Mouse (Mus musculus): ENCODE data around the gene Tars2. TPM values are rescaled to one million over a fixed set of nuclear protein-coding genes. Genes with fewer than 3 reads are reported as not detected.

The Tars2 gene
- polyA plus RNA-seq, 1 experiment from 2014 or later: 58.4 TPM

- no peaks in the 10 kb centered on the region for H3K9me3 ChIP-seq (replicated peaks)
- H3K4me1 ChIP-seq: no peaks in the 10 kb centered on the region
- H3K9ac ChIP-seq: no peak overlapping the region
- H3K27ac ChIP-seq: no peak overlapping the region
- no peaks in the 10 kb centered on the region for H3K27me3 ChIP-seq
- H3K4me3 ChIP-seq (replicated peaks): no peak overlapping the region
- no peaks in the 10 kb centered on the region for H3K36me3 ChIP-seq
- WGBS: 68% methylated on average over 7 of the region's 7 CpGs
- no peak overlapping the region for H3K4me2 ChIP-seq
- ATAC-seq (replicated peaks; ENCODE audit: low FRiP score): no peak
Measured at GRCm38 (mm10) chr3:95707497-95707896, 52.5 kb downstream of the Tars2 start.

- H3K4me2 ChIP-seq: no peak overlapping the region
- no peak for ATAC-seq (replicated peaks; ENCODE audit: low FRiP score)
- H3K4me3 ChIP-seq (replicated peaks): no peak overlapping the region
- H3K4me1 ChIP-seq: peaks cover 12% of the 10 kb centered on the region
- H3K36me3 ChIP-seq: no peaks in the 10 kb centered on the region
- no peaks in the 10 kb centered on the region for H3K9me3 ChIP-seq (replicated peaks)
- H3K9ac ChIP-seq: no peak overlapping the region
- H3K27me3 ChIP-seq: no peaks in the 10 kb centered on the region
- H3K27ac ChIP-seq: no peak overlapping the region
- WGBS: 92% methylated on average over 4 of the region's 4 CpGs
Measured at GRCm38 (mm10) chr3:95706273-95706672, 53.7 kb downstream of the Tars2 start.

GRCm38 (mm10) chr3:95704612-95705011 is 55.4 kb downstream of the Tars2 start:
- no peak for ATAC-seq (replicated peaks; ENCODE audit: low FRiP score)
- Histone ChIP-seq H3K9me3 (replicated peaks) (no peaks in the 10 kb centered on the region), H3K9ac (no peak overlapping the region), H3K27me3 (no peaks in the 10 kb centered on the region), H3K27ac (no peak overlapping the region), H3K4me2 (no peak overlapping the region), H3K36me3 (no peaks in the 10 kb centered on the region), H3K4me1 (peaks cover 28% of the 10 kb centered on the region), H3K4me3 (replicated peaks) (no peak overlapping the region)
- WGBS: 85% methylated on average over 4 of the region's 4 CpGs

GRCm38 (mm10) chr3:95703276-95703675 is 56.7 kb downstream of the Tars2 start:
- Histone ChIP-seq H3K9ac (no peak overlapping the region), H3K4me2 (no peak overlapping the region), H3K27ac (no peak overlapping the region), H3K4me1 (peaks cover 28% of the 10 kb centered on the region), H3K27me3 (no peaks in the 10 kb centered on the region), H3K36me3 (no peaks in the 10 kb centered on the region), H3K4me3 (replicated peaks) (no peak overlapping the region), H3K9me3 (replicated peaks) (no peaks in the 10 kb centered on the region)
- 86% methylated on average over 3 of the region's 3 CpGs for WGBS
- ATAC-seq (replicated peaks; ENCODE audit: low FRiP score): no peak

- peak overlapping the region; percentile 40 for H3K4me3 ChIP-seq (replicated peaks)
- no peaks in the 10 kb centered on the region for H3K9me3 ChIP-seq (replicated peaks)
- H3K36me3 ChIP-seq: no peaks in the 10 kb centered on the region
- no peaks in the 10 kb centered on the region for H3K27me3 ChIP-seq
- peak overlapping the region; percentile 75 for H3K4me2 ChIP-seq
- H3K27ac ChIP-seq: peak overlapping the region; percentile 91
- WGBS: 5% methylated on average over 24 of the region's 24 CpGs
- ATAC-seq (replicated peaks; ENCODE audit: low FRiP score): peak; percentile 96
- peaks cover 28% of the 10 kb centered on the region for H3K4me1 ChIP-seq
- H3K9ac ChIP-seq: peak overlapping the region; percentile 58
Measured at GRCm38 (mm10) chr3:95701877-95702540, 58.0 kb downstream of the Tars2 start.

GRCm38 (mm10) chr3:95701085-95701484 is 58.9 kb downstream of the Tars2 start:
- Histone ChIP-seq H3K9ac (no peak overlapping the region), H3K4me2 (no peak overlapping the region), H3K27ac (peak overlapping the region; percentile 91), H3K27me3 (no peaks in the 10 kb centered on the region), H3K36me3 (no peaks in the 10 kb centered on the region), H3K4me1 (peaks cover 35% of the 10 kb centered on the region), H3K4me3 (replicated peaks) (no peak overlapping the region), H3K9me3 (replicated peaks) (no peaks in the 10 kb centered on the region)
- no peak for ATAC-seq (replicated peaks; ENCODE audit: low FRiP score)
- WGBS: 86% methylated on average over 2 of the region's 2 CpGs

- no peak; the same call in 1 of the 2 replicates for ATAC-seq (replicated peaks; ENCODE audit: low FRiP score)
- Histone ChIP-seq H3K9ac (no peak overlapping the region), H3K36me3 (no peaks in the 10 kb centered on the region), H3K27ac (peak overlapping the region; percentile 33; the same call in 1 of the 2 replicates), H3K27me3 (no peaks in the 10 kb centered on the region), H3K9me3 (replicated peaks) (no peaks in the 10 kb centered on the region), H3K4me3 (replicated peaks) (no peak overlapping the region), H3K4me1 (peaks cover 40% of the 10 kb centered on the region), H3K4me2 (no peak overlapping the region)
- 62% methylated on average over 6 of the region's 6 CpGs for WGBS
Measured at GRCm38 (mm10) chr3:95700233-95700681, 59.7 kb downstream of the Tars2 start.

- peaks cover 50% of the 10 kb centered on the region for H3K4me1 ChIP-seq
- no peaks in the 10 kb centered on the region for H3K36me3 ChIP-seq
- no peaks in the 10 kb centered on the region for H3K27me3 ChIP-seq
- no peak overlapping the region for H3K9ac ChIP-seq
- H3K9me3 ChIP-seq (replicated peaks): no peaks in the 10 kb centered on the region
- ATAC-seq (replicated peaks; ENCODE audit: low FRiP score): no peak
- H3K4me3 ChIP-seq (replicated peaks): no peak overlapping the region
- no peak overlapping the region for H3K27ac ChIP-seq
- no peak overlapping the region for H3K4me2 ChIP-seq
- 88% methylated on average over 4 of the region's 4 CpGs for WGBS
Measured at GRCm38 (mm10) chr3:95698286-95698685, 61.7 kb downstream of the Tars2 start.

- ATAC-seq (replicated peaks; ENCODE audit: low FRiP score): no peak
Measured at GRCm38 (mm10) chr3:95696360-95696759, 63.6 kb downstream of the Tars2 start.

GRCm38 (mm10) chr3:95695796-95696195 is 64.2 kb downstream of the Tars2 start:
- 36% methylated on average over 3 of the region's 3 CpGs for WGBS
- H3K4me1 ChIP-seq: peaks cover 33% of the 10 kb centered on the region
- ATAC-seq (replicated peaks; ENCODE audit: low FRiP score): no peak
- no peaks in the 10 kb centered on the region for H3K36me3 ChIP-seq
- H3K9me3 ChIP-seq (replicated peaks): no peaks in the 10 kb centered on the region
- H3K4me2 ChIP-seq: no peak overlapping the region
- H3K9ac ChIP-seq: no peak overlapping the region
- no peak overlapping the region for H3K4me3 ChIP-seq (replicated peaks)
- no peak overlapping the region for H3K27ac ChIP-seq
- no peaks in the 10 kb centered on the region for H3K27me3 ChIP-seq

More at GRCm38 (mm10) chr3:95696360-95696759, 63.6 kb downstream of the Tars2 start:
- no peak overlapping the region for H3K9ac ChIP-seq
- H3K27ac ChIP-seq: peak overlapping the region; percentile 7; the same call in 1 of the 2 replicates
- no peak overlapping the region for H3K4me2 ChIP-seq
- no peaks in the 10 kb centered on the region for H3K36me3 ChIP-seq
- H3K27me3 ChIP-seq: no peaks in the 10 kb centered on the region
- no peak overlapping the region for H3K4me3 ChIP-seq (replicated peaks)
- no peaks in the 10 kb centered on the region for H3K9me3 ChIP-seq (replicated peaks)
- WGBS: 20% methylated on average over 7 of the region's 7 CpGs
- H3K4me1 ChIP-seq: peaks cover 39% of the 10 kb centered on the region

- peaks cover 32% of the 10 kb centered on the region for H3K4me1 ChIP-seq
- 90% methylated on average over 11 of the region's 11 CpGs for WGBS
- H3K9ac ChIP-seq: no peak overlapping the region
- H3K4me3 ChIP-seq (replicated peaks): no peak overlapping the region
- H3K27ac ChIP-seq: no peak overlapping the region
- no peak overlapping the region for H3K4me2 ChIP-seq
- no peaks in the 10 kb centered on the region for H3K9me3 ChIP-seq (replicated peaks)
- no peaks in the 10 kb centered on the region for H3K27me3 ChIP-seq
- no peaks in the 10 kb centered on the region for H3K36me3 ChIP-seq
- no peak for ATAC-seq (replicated peaks; ENCODE audit: low FRiP score)
Measured at GRCm38 (mm10) chr3:95694808-95695703, 65.0 kb downstream of the Tars2 start.

Data from kidney, embryonic 15.5 days (tissue).